Mouse (Mus musculus): Measurements from ENCODE around the gene Cdc37.

DNA sequence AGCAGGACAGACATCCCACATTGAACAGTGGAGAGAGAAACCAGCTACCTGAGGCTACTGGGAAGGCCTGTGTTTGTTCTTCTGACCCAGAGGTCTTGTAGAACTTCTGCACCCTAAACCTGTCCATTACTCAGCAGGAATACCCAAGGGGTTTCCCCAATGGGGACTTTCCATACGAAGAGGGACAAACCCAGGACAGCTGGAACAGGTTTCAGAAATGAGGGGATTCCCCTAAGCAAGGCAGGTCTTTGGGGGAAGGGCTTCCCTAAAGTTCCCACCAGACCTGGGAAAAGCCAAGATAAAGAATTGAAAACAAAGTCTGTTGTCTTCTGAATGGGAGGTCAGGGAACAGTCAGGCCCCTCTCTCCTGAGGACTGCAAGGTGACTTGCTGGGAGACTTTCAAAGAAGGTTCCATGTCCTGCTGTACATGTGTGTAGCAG lies 13.8 kb downstream of the Cdc37 start:
- TF ChIP-seq TAL1 (IDR thresholded peaks at IDR 0.05; ENCODE audit: low read length) (no peak), GATA1 (IDR thresholded peaks at IDR 0.05; ENCODE audit: low read length) (no peak)
